ENCODE assay signal across 17 mouse cellular contexts in the genomic region with DNA sequence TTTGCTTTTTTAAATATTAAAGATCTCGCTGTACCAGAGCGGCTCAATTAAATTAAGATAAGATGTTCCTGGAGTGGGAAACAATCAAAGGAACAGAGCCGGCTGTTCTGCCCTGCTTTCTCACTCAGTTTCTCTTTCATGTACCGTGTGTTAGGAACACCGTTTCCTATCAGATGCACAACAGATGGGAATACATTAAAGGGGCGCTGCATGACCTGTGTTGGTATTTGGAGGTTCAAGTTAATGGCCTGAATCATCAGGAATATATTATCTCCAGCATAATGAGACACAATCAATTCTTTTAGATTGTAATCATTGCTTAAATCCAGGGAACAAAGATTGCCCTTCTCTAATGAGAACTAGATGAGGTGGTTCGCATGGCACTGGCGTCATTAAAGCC.
DNase-seq lines count a peak whose midpoint lies in the region; ATAC-seq and TF ChIP-seq lines count a peak whose summit lies in the region.
"Had no signal": no experiment of that assay in that cellular context is flagged by ENCODE, and none has a peak within 500 bp of the region (broad histone marks: within the 10 kb centered on the region; RNA-seq: fewer than 3 reads in every experiment).

No protein-coding gene starts in this region.

- H3K27me3 ChIP-seq in embryonic facial prominence, embryonic 11.5 days (ENCODE audit: control insufficient read depth, insufficient read depth, low read length) = no peaks in the 10 kb centered on the region
- H3K27me3 ChIP-seq in limb, embryonic 10.5 days (ENCODE audit: low read depth, poor library complexity, severe bottlenecking) = no peaks in the 10 kb centered on the region

- WGBS in embryonic facial prominence, embryonic 11.5 days = 37% methylated on average over 8 of the region's 8 CpGs
- WGBS in limb, embryonic 10.5 days = 29% methylated on average over 8 of the region's 8 CpGs

- intact Hi-C loops in left cerebral cortex, postnatal 4 days (cut with DNase I) = no loop called here

- no peak for TF ChIP-seq CTCF in layer of hippocampus, adult 2 months (conservative IDR thresholded peaks at IDR 0.05)

- H3K4me3 ChIP-seq in layer of hippocampus, adult 2 months = no peak overlapping the region
- no peak overlapping the region for H3K4me3 ChIP-seq in embryonic facial prominence, embryonic 11.5 days (ENCODE audit: low read depth, low read length)
- H3K4me3 ChIP-seq in limb, embryonic 10.5 days = no peak overlapping the region

- H3K4me1 ChIP-seq in embryonic facial prominence, embryonic 11.5 days (ENCODE audit: control insufficient read depth, insufficient read depth, low read length) = no peaks in the 10 kb centered on the region; the same call in 1 of the 2 replicates
- H3K4me1 ChIP-seq in limb, embryonic 10.5 days = peaks cover 31% of the 10 kb centered on the region

- no peak for ATAC-seq in embryonic facial prominence, embryonic 11.5 days (replicated peaks; ENCODE audit: insufficient number of reproducible peaks, low FRiP score, low TSS enrichment, low read depth)

- H3K27ac ChIP-seq in layer of hippocampus, adult 2 months = peak overlapping the region; percentile 67
- H3K27ac ChIP-seq in embryonic facial prominence, embryonic 11.5 days (replicated peaks; ENCODE audit: low read depth, low read length) = no peak overlapping the region
- peak overlapping the region; percentile 11; the same call in 1 of the 2 replicates for H3K27ac ChIP-seq in limb, embryonic 10.5 days
- H3K27ac ChIP-seq: macrophage had no signal

- peak; percentile 14 for DNase-seq in embryo, embryonic 11 days
- DNase-seq in embryo, embryonic 10 days (ENCODE audit: low spot score) = no peak
- DNase-seq in layer of hippocampus, adult 2 months (ENCODE audit: low spot score in 2 of 2) = no peak
- no peak for DNase-seq in layer of hippocampus, adult 9-10 months (ENCODE audit: low spot score)
- peak; percentile 58 for DNase-seq in embryonic facial prominence, embryonic 11.5 days (ENCODE audit: low spot score)
- no peak for DNase-seq in limb, embryonic 10.5 days (ENCODE audit: low spot score)
- no peak for DNase-seq in lung, postnatal 4 days
- DNase-seq in left cerebral cortex, postnatal 4 days = no peak
- DNase-seq: adrenal gland, adult 8-10 months; cerebellum, adult 11-12 months; cerebellum, postnatal 25 days; kidney, adult 8-10 months; kidney, postnatal 25 days; thymus, postnatal 25 days had no signal

- no peak overlapping the region for H3K9ac ChIP-seq in embryonic facial prominence, embryonic 11.5 days (replicated peaks; ENCODE audit: low read length)
- H3K9ac ChIP-seq: lung, embryonic 14.5 days had no signal

- H3K9me3 ChIP-seq in embryonic facial prominence, embryonic 11.5 days (replicated peaks; ENCODE audit: control insufficient read depth, low read length) = no peaks in the 10 kb centered on the region
- H3K9me3 ChIP-seq in limb, embryonic 10.5 days (replicated peaks) = no peaks in the 10 kb centered on the region

- no peaks in the 10 kb centered on the region for H3K36me3 ChIP-seq in embryonic facial prominence, embryonic 11.5 days (replicated peaks; ENCODE audit: control insufficient read depth, insufficient read depth, low read depth, low read length)
- no peaks in the 10 kb centered on the region for H3K36me3 ChIP-seq in limb, embryonic 10.5 days

- no peak overlapping the region for H3K4me2 ChIP-seq in embryonic facial prominence, embryonic 11.5 days (ENCODE audit: low read depth, low read length)
- H3K4me2 ChIP-seq: liver, embryonic 11.5 days; lung, embryonic 14.5 days had no signal

Comparison
In these comparisons a context has a peak if more than half of its experiments do, and no peak if none do; other contexts are left out.
1. DNase-seq: peak in embryo, embryonic 11 days (single experiment) and embryonic facial prominence, embryonic 11.5 days (single experiment); none in embryo, embryonic 10 days (single experiment), layer of hippocampus, adult 2 months (0 of 2), layer of hippocampus, adult 9-10 months (single experiment), limb, embryonic 10.5 days (single experiment), lung, postnatal 4 days (0 of 2) and left cerebral cortex, postnatal 4 days (single experiment).